Mouse (Mus musculus) embryonic facial prominence, embryonic 14.5 days (tissue): ENCODE results near the gene Smim24. TPM values are rescaled to one million over a fixed set of nuclear protein-coding genes. Genes with fewer than 3 reads are reported as not detected.

Experiments
- ATAC-seq: fragments of 200-750 bp; cut with Nextera tagmentation; 2 replicates; pipeline ENCODE4 v1.8.0; 2017; ENCODE audit warnings: low read depth, moderate number of reproducible peaks, moderate TSS enrichment
- DNase-seq: peaks from one replicate; pipeline ENCODE4 v3.0.0-alpha.2; 2015; ENCODE audit warnings: low spot score
- H3K27ac ChIP-seq: fragments of 300-500 bp; sonication (generic); replicated peaks from 2 replicates; pipeline ENCODE4 v1.5.1; 2014; ENCODE audit warnings: low read depth, mild to moderate bottlenecking, low read length, moderate library complexity
- H3K27me3 ChIP-seq: fragments of 300-500 bp; sonication (generic); replicated peaks from 2 replicates; pipeline ENCODE4 v1.6.1; 2014; ENCODE audit warnings: low read length; ENCODE audit not compliant: control insufficient read depth, insufficient read depth
- H3K36me3 ChIP-seq: fragments of 300-500 bp; sonication (generic); 2 replicates; pipeline ENCODE4 v1.6.1; 2014; ENCODE audit warnings: low read length, mixed read lengths; ENCODE audit not compliant: control insufficient read depth, insufficient read depth
- H3K4me1 ChIP-seq: fragments of 300-500 bp; sonication (generic); 2 replicates; pipeline ENCODE4 v1.6.1; 2014; ENCODE audit warnings: antibody characterized with exemption, low read length; ENCODE audit not compliant: control insufficient read depth, insufficient read depth
- H3K4me2 ChIP-seq: fragments of 300-500 bp; sonication (generic); 2 replicates; pipeline ENCODE4 v1.6.1; 2014; ENCODE audit warnings: low read depth, mild to moderate bottlenecking, low read length, moderate library complexity, mixed read lengths
- H3K4me3 ChIP-seq: fragments of 300-500 bp; sonication (generic); 2 replicates; pipeline ENCODE4 v1.5.1; 2014; ENCODE audit warnings: low read depth, mild to moderate bottlenecking, low read length
- H3K9ac ChIP-seq: fragments of 300-500 bp; sonication (generic); 2 replicates; pipeline ENCODE4 v1.6.1; 2014; ENCODE audit warnings: low read depth, mild to moderate bottlenecking, low read length, moderate library complexity, mixed read lengths
- H3K9me3 ChIP-seq: fragments of 300-500 bp; sonication (generic); 2 replicates; pipeline ENCODE4 v1.6.1; 2016; ENCODE audit warnings: low read length; ENCODE audit not compliant: control insufficient read depth
- WGBS: fragments of 180-500 bp; shearing (Covaris S2); extraction: QIAGEN DNeasy Blood & Tissue Kit; methylation state at CpG from one replicate; pipeline ENCODE4 v1.1.7; 2014; 5-methylcytosine and 5-hydroxymethylcytosine counted together
- polyA plus RNA-seq: library from polyadenylated mRNA; unstranded; fragments of >200 nt; fragmentation: Nextera tagmentation; extraction: Ambion mirVana; gene quantifications from 2 replicates; pipeline ENCODE4 v1.2.1, GENCODE M21; 2014

The Smim24 gene
- polyA plus RNA-seq, 1 experiment from 2014 or later: 3.9 TPM

GRCm38 (mm10) chr10:81354738-81355477, 37.9 kb upstream of the Smim24 start:
- ATAC-seq (no peak), DNase-seq (no peak)
- H3K27me3 ChIP-seq: no peaks in the 10 kb centered on the region
- WGBS: 57% methylated on average over 9 of the region's 9 CpGs
- H3K4me3 ChIP-seq: no peak overlapping the region
- peak overlapping the region; percentile 30; the same call in 1 of the 2 replicates for H3K9ac ChIP-seq
- no peaks in the 10 kb centered on the region for H3K9me3 ChIP-seq
- peaks cover 10% of the 10 kb centered on the region for H3K4me1 ChIP-seq
- peak overlapping the region; percentile 21; the same call in 1 of the 2 replicates for H3K27ac ChIP-seq
- no peaks in the 10 kb centered on the region for H3K36me3 ChIP-seq
- no peak overlapping the region for H3K4me2 ChIP-seq

DNA sequence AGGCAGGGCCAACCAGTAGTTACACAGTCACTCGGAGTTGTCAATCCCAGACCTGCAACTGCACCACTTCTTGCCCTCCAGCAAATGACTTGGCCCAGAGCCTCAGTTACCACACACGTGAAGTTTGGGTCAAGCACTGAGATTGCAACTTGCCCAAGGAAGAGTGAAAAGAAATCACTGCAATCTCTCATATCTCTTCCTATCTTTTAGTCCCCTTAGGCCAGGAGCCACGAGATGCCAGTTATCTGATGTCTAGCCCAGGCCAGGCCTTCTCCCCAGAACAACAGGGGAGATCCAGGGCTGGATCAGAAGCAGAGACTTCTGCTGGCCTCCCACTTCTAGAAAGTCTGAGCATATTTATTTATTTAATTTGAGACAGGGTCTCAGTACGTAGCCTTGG, 37.3 kb upstream of the Smim24 start:
- no peak overlapping the region for H3K9ac ChIP-seq
- H3K27ac ChIP-seq: no peak overlapping the region
- no peak overlapping the region for H3K4me3 ChIP-seq
- H3K4me2 ChIP-seq: no peak overlapping the region
- peaks cover 10% of the 10 kb centered on the region for H3K4me1 ChIP-seq
- ATAC-seq (no peak), DNase-seq (no peak)
- no peaks in the 10 kb centered on the region for H3K27me3 ChIP-seq
- WGBS: 69% methylated on average over 4 of the region's 4 CpGs
- no peaks in the 10 kb centered on the region for H3K36me3 ChIP-seq
- H3K9me3 ChIP-seq: no peaks in the 10 kb centered on the region

- ATAC-seq (no peak), DNase-seq (no peak)
- Histone ChIP-seq H3K4me2 (peak overlapping the region; percentile 98; the same call in 1 of the 2 replicates), H3K9ac (no peak overlapping the region), H3K4me3 (peak overlapping the region; percentile 81; the same call in 1 of the 2 replicates), H3K9me3 (no peaks in the 10 kb centered on the region), H3K4me1 (peaks cover 10% of the 10 kb centered on the region), H3K36me3 (no peaks in the 10 kb centered on the region), H3K27ac (no peak overlapping the region), H3K27me3 (no peaks in the 10 kb centered on the region)
- WGBS: 52% methylated on average over 12 of the region's 12 CpGs
Observed at GRCm38 (mm10) chr10:81356352-81356990, 36.4 kb upstream of the Smim24 start.

DNA sequence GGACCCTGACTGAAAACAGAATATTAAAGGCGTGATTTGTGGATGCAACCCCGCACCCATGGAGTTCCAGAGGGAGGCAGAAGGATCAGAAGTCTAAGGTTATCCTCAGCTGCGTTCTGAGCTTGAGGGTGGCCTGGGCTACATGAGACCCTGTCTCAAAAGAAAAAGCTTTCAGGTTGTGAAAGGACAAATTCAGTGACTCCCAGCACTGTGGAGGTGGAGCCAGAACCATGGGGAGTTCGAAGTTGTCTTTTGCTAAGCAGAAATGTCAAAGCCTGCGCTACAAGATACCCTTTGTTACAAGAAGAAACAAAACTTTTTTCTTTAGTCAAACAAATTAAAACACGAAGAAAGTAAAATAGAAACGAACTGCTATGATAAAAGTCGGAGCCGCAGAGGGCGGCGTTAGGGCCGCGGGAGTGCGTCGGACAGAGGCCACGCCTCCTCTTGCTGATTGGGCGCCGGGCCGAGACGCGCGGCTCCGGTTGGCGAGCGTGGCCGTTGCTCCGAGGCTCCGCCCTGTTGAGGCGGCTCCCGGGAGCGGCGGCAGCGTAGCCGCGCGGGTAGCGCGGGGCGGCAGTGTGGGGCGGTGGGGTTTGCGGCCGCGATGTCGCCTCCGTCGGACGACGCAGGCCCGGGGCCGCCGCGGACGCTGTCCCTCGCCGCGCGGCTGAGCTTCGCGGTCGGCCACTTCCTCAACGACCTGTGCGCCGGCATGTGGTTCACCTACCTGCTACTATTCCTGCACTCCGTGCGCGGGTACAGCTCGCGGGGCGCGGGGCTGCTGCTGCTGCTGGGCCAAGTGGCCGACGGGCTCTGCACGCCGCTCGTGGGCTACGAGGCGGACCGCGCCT, 35.6 kb upstream of the Smim24 start, which contains the start of gene Mfsd12:
Mfsd12 (plus strand) TSS at position 501 of the 854 bp plus-strand sequence.
- H3K4me2 ChIP-seq: peak within 1 kb of the TSS; percentile 98
- peak; percentile 93 for ATAC-seq
- H3K27ac ChIP-seq: no peak within 1 kb of the TSS
- no peaks in the 10 kb centered on the region for H3K9me3 ChIP-seq
- peak within 1 kb of the TSS; percentile 83 for H3K9ac ChIP-seq
- H3K27me3 ChIP-seq: no peaks in the 10 kb centered on the region
- no peaks in the 10 kb centered on the region for H3K36me3 ChIP-seq
- H3K4me3 ChIP-seq: peak within 1 kb of the TSS; percentile 81
- 3% methylated on average over 38 of the region's 79 CpGs for WGBS
- H3K4me1 ChIP-seq: peaks cover 10% of the 10 kb centered on the region
- peak; percentile 95 for DNase-seq

DNA sequence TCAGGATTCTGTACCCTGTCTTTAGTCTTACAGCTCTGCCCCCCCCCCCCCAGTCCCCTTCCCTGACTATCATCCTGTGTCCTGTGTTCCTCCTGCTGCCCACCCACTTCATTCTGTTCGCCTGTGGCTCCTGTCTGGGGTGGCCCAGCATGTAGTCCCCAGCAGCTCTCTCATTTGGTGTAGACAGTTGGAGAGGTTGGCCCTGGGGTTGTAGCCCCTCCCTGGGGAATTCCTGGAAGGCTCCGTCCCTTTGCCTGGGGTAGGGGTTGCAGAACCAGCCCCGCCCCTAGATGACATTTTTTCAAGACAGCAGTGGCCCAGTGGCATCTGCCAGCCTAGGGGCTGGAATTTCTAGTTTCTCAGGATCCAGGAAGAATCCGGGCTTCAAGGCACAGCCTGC, 34.6 kb upstream of the Smim24 start:
- ATAC-seq: no peak
- Histone ChIP-seq H3K9me3 (no peaks in the 10 kb centered on the region), H3K4me2 (peak overlapping the region; percentile 98), H3K27ac (no peak overlapping the region), H3K4me3 (peak overlapping the region; percentile 81), H3K9ac (peak overlapping the region; percentile 83), H3K27me3 (peaks cover 7% of the 10 kb centered on the region), H3K4me1 (peaks cover 10% of the 10 kb centered on the region), H3K36me3 (0 out of 2 replicates have a peak, but pooled peaks cover 6% of the 10 kb centered on the region)
- 25% methylated on average over 4 of the region's 4 CpGs for WGBS
- DNase-seq: peak; percentile 56

DNA sequence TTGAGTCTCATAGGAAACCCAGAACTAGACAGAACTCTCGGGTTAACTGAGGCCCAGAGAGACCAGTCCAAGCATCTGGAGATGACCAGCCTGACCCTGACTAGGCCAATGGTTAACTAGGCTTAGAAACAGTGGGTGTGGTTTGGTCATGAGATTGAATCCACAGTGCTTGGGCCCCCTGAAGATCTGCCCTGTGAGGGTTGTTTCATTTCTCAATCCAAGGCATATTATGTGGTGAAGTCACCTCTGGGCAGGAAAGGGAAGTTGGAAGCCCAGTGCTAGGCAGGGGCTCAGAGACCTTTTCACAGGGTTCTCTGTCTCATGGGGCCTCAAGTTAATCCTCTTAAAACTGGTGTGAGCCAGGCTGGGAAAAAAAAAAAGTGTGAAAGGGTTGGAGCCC, 34.0 kb upstream of the Smim24 start:
- 61% methylated on average over 1 of the region's 1 CpGs for WGBS
- Histone ChIP-seq H3K27me3 (peaks cover 13% of the 10 kb centered on the region), H3K9me3 (no peaks in the 10 kb centered on the region), H3K9ac (peak overlapping the region; percentile 83), H3K4me2 (peak overlapping the region; percentile 98; the same call in 1 of the 2 replicates), H3K27ac (no peak overlapping the region), H3K4me3 (peak overlapping the region; percentile 81; the same call in 1 of the 2 replicates), H3K4me1 (peaks cover 15% of the 10 kb centered on the region), H3K36me3 (0 out of 2 replicates have a peak, but pooled peaks cover 6% of the 10 kb centered on the region)
- DNase-seq: no peak
- ATAC-seq: no peak

DNA sequence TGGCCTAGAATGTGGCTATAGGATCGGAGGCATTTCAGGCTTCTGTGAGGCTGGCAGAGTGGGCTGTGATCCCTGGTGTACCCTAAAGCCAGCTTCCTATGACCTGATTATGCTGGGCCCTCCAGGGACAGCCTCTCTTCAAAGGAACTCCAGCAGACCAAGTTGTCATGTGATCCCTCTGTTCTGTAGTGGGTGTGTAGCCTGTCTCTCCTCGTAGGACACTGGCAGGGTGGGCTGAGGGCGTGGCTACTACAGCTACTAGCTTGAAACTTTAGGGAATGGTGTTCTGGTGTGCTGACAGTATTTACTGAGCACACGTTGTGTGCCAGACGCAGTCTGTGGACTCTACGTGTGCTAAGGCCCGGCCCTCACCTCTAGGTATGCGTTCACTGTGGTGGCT, 32.1 kb upstream of the Smim24 start:
- WGBS: 59% methylated on average over 8 of the region's 8 CpGs
- Histone ChIP-seq H3K4me2 (no peak overlapping the region), H3K36me3 (0 out of 2 replicates have a peak, but pooled peaks cover 6% of the 10 kb centered on the region), H3K27me3 (peaks cover 20% of the 10 kb centered on the region), H3K4me3 (no peak overlapping the region), H3K27ac (no peak overlapping the region), H3K4me1 (peaks cover 27% of the 10 kb centered on the region), H3K9ac (no peak overlapping the region), H3K9me3 (no peaks in the 10 kb centered on the region)
- no peak for ATAC-seq
- no peak for DNase-seq

GRCm38 (mm10) chr10:81362336-81362949, 30.4 kb upstream of the Smim24 start:
- no peak overlapping the region for H3K4me3 ChIP-seq
- no peak for ATAC-seq

More at GRCm38 (mm10) chr10:81362336-81362949, 30.4 kb upstream of the Smim24 start:
- Histone ChIP-seq H3K4me2 (no peak overlapping the region), H3K36me3 (peaks cover 23% of the 10 kb centered on the region), H3K4me1 (peaks cover 27% of the 10 kb centered on the region), H3K27ac (no peak overlapping the region), H3K9me3 (no peaks in the 10 kb centered on the region), H3K9ac (no peak overlapping the region), H3K27me3 (peaks cover 20% of the 10 kb centered on the region)
- 66% methylated on average over 12 of the region's 12 CpGs for WGBS
- no peak for DNase-seq
